8 mouse cellular contexts compared by ENCODE assay signal in the genomic region with DNA sequence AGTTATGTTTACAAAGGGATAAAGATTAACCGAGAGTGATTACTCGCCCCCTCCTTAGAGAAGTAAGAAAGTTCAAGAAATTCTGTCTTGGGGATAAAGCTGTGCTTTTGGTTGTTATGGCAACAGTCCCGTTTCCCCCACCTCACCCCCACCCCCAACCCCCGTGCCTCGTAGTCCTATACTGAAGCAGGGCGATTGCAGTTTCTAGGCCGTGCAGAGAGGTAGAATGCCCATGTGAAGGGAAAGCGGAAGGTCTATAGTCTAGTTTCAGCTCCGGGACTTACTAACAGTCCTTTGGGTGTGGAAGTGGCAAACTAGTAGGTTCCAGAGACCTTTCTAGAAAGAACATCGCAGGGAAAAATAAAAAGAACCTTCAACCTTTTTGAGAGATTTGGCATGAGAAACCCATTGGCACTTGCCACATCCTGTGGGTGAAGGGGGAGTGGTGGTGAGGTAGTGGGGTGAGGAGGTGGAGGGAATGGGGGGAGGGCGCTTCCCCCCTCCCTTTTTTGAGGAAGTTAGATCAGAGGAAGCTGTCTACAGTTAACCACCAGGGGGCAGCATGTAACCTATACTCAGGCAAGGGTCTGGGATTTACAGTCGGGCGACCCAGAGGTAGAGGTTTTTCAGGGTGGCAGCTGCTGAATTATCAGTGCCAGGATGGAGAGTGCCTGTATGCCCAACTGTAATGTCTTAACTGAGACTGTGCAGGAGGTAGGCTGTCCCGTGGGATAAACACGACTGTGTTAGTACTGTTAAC. TPM values are rescaled to one million over a fixed set of nuclear protein-coding genes. Genes with fewer than 3 reads are reported as not detected.
DNase-seq lines count a peak whose midpoint lies in the region; ATAC-seq lines count a peak whose summit lies in the region.

No protein-coding gene starts in this region.

- ATAC-seq in cerebellum, adult (ENCODE audit: insufficient number of reproducible peaks, low FRiP score, low TSS enrichment): no peak
- peak; percentile 96 for ATAC-seq in inflammation-experienced regulatory T-cells, adult 6 months

- DNase-seq in cerebellum, adult 11 months: peak; percentile 20
- DNase-seq in cerebellum, postnatal 4 days (ENCODE audit: low spot score in 2 of 2): peak; percentile 47 to 74
- DNase-seq in gastrocnemius, adult 8-10 months (ENCODE audit: low spot score in 2 of 2): peak; percentile 27 to 40
- DNase-seq in left cerebral cortex, adult 9 months (ENCODE audit: low spot score in 2 of 2): peak; percentile 32 to 74
- DNase-seq in right cerebral cortex, postnatal 14 days: peak; percentile 76

- H3K27me3 ChIP-seq in megakaryocyte, embryonic 14.5 days (replicated peaks): peaks cover 28% of the 10 kb centered on the region

- H3K4me1 ChIP-seq in megakaryocyte, embryonic 14.5 days: peaks cover 9% of the 10 kb centered on the region

- H3K9me3 ChIP-seq in megakaryocyte, embryonic 14.5 days: no peaks in the 10 kb centered on the region

- no peaks in the 10 kb centered on the region for H3K36me3 ChIP-seq in megakaryocyte, embryonic 14.5 days (replicated peaks; ENCODE audit: low read length)

- peak overlapping the region; percentile 72 for H3K4me3 ChIP-seq in megakaryocyte, embryonic 14.5 days (replicated peaks)

RNA-seq across cellular contexts. Expression of a gene that starts 43.4 kb away (rescaled TPM):
- total RNA-seq in gastrocnemius, adult 8-10 months (2022): 10 to 100 TPM; 13.5 to 15.2 (median 14.3) TPM
- 1 to 10 TPM; 8.1 to 9.6 (median 8.4) TPM for polyA plus RNA-seq in inflammation-experienced regulatory T-cells, adult 6 months (2017; shearing (Covaris generic))
- polyA plus RNA-seq in megakaryocyte, embryonic 14.5 days (2012; ENCODE audit: insufficient read depth, low replicate concordance): 1.3 and 1.9 TPM in 2 replicates

Comparison
In these comparisons a context has a peak if more than half of its experiments do, and no peak if none do; other contexts are left out.
1. DNase-seq: peak in every context shown above with its lines; median percentile 76 in right cerebral cortex, postnatal 14 days; 60 in cerebellum, postnatal 4 days; 53 in left cerebral cortex, adult 9 months; 34 in gastrocnemius, adult 8-10 months; 20 in cerebellum, adult 11 months.